Mouse (Mus musculus): ENCODE measurements around the gene Isx. TPM values are rescaled to one million over a fixed set of nuclear protein-coding genes. Genes with fewer than 3 reads are reported as not detected.

Gene Isx
- polyA plus RNA-seq, 1 experiment from 2014 or later, result not detected

Other genes with a start within 250 kb of the Isx start
- 46.3 and 46.4 TPM in 2 replicates for gene Hmgxb4, start 120.2 kb downstream of the Isx start, polyA plus RNA-seq (2016; fragmentation: Nextera tagmentation; extraction: Ambion mirVana)
- gene Tom1, start 160.5 kb downstream of the Isx start, polyA plus RNA-seq (2016; fragmentation: Nextera tagmentation; extraction: Ambion mirVana), result 32.0 and 32.3 TPM in 2 replicates
- 20.9 and 21.3 TPM in 2 replicates for gene Hmox1, start 220.4 kb downstream of the Isx start, polyA plus RNA-seq (2016; fragmentation: Nextera tagmentation; extraction: Ambion mirVana)
- 312 and 340 TPM in 2 replicates for gene Mcm5, start 236.4 kb downstream of the Isx start, polyA plus RNA-seq (2016; fragmentation: Nextera tagmentation; extraction: Ambion mirVana)

Measured in embryonic facial prominence, embryonic 10.5 days (tissue).